Comparison of ENCODE assay signal across 12 mouse cellular contexts in genomic region chr17:11565681-11566080, GRCm38 (mm10).
"Had no signal": no experiment of that assay in that cellular context is flagged by ENCODE, and none has a peak within 500 bp of the region (broad histone marks: within the 10 kb centered on the region; RNA-seq: fewer than 3 reads in every experiment).

No protein-coding gene starts in this region.

- H3K36me3 ChIP-seq: liver, embryonic 13.5 days had no signal

- H3K4me1 ChIP-seq: liver, embryonic 13.5 days had no signal

- H3K9ac ChIP-seq: liver, embryonic 13.5 days had no signal

- H3K4me2 ChIP-seq: liver, embryonic 13.5 days; midbrain, embryonic 11.5 days had no signal

- H3K9me3 ChIP-seq: liver, embryonic 13.5 days had no signal

- H3K27me3 ChIP-seq: liver, embryonic 13.5 days had no signal

- DNase-seq: kidney, adult 18-20 months; kidney, adult 9 months; layer of hippocampus, postnatal 36 days; liver, embryonic 13.5 days; lung, adult 2 months; lung, postnatal 14 days; lung, postnatal 4 days; midbrain, embryonic 14.5 days; thymus, adult 18-20 months; thymus, postnatal 36 days had no signal

- H3K27ac ChIP-seq: left cerebral cortex, adult 2 months; liver, embryonic 13.5 days had no signal

- H3K4me3 ChIP-seq: left cerebral cortex, adult 2 months; liver, embryonic 13.5 days had no signal
